In the genomic region with DNA sequence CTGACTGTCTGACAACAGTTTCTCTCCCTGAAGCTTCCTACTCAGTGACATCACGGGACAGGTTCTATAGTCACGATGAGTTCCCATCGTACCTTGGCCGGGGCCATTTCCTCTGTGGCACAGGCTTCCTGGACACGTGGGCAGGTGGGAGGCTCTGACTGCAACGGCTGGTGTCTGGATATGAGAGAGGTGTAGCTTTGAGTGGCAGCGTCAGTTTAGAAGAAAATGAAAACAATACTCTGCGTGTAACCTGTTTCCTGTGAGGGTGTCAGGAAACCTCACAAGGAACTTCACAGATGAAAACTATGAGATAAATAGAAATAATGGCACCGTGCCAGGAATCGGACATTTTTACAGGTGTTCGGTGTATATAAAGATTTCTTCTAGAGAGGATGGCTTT, we compare ENCODE assay signal across 10 mouse cellular contexts.
DNase-seq lines count a peak whose midpoint lies in the region.
"Had no signal": no experiment of that assay in that cellular context is flagged by ENCODE, and none has a peak within 500 bp of the region (broad histone marks: within the 10 kb centered on the region; RNA-seq: fewer than 3 reads in every experiment).

No protein-coding gene starts in this region.

- peak; percentile 21 to 30 for DNase-seq in spleen, adult 18-20 months
- DNase-seq in spleen, postnatal 4 days (ENCODE audit: low spot score in 2 of 2): no peak
- DNase-seq in induced T-regulatory cell, adult 2 months (ENCODE audit: low read depth): peak; percentile 98
- DNase-seq in spleen, postnatal 36 days (ENCODE audit: low spot score in 2 of 2): peak; percentile 57 to 61
- no peak for DNase-seq in gastrocnemius, postnatal 36 days
- no peak for DNase-seq in left cerebral cortex, postnatal 14 days (ENCODE audit: low spot score in 2 of 2)
- DNase-seq in testis, postnatal 14 days (ENCODE audit: low spot score): no peak
- DNase-seq: cerebellum, adult 9-10 months; heart, postnatal 14 days; right cerebral cortex, postnatal 25 days had no signal

- intact Hi-C loops in gastrocnemius, postnatal 36 days (cut with DNase I): no loop called here
- intact Hi-C loops in left cerebral cortex, postnatal 14 days (cut with DNase I): no loop called here

Comparison
In these comparisons a context has a peak if more than half of its experiments do, and no peak if none do; other contexts are left out.
1. DNase-seq: peak in spleen, adult 18-20 months (2 of 2), induced T-regulatory cell, adult 2 months (single experiment) and spleen, postnatal 36 days (2 of 2); none in spleen, postnatal 4 days (0 of 2), gastrocnemius, postnatal 36 days (0 of 2), left cerebral cortex, postnatal 14 days (0 of 2) and testis, postnatal 14 days (single experiment).